Mouse (Mus musculus) midbrain, postnatal 0 days (tissue): ENCODE data around the gene Cfc1. TPM values are rescaled to one million over a fixed set of nuclear protein-coding genes. Genes with fewer than 3 reads are reported as not detected.

Source experiments
- ATAC-seq: fragments of 200-750 bp; cut with Nextera tagmentation; 2 replicates; pipeline ENCODE4 v1.8.0; 2017; ENCODE audit warnings: moderate number of reproducible peaks, mild to moderate bottlenecking, moderate TSS enrichment, moderate library complexity; ENCODE audit not compliant: low FRiP score
- DNase-seq: peaks from one replicate; pipeline ENCODE4 v3.0.0-alpha.2; 2015; ENCODE audit warnings: low spot score
- H3K27ac ChIP-seq: fragments of 300-500 bp; sonication (generic); 2 replicates; pipeline ENCODE4 v1.5.1; 2014; ENCODE audit warnings: low read depth, mild to moderate bottlenecking, low read length, mixed read lengths
- H3K27me3 ChIP-seq: fragments of 300-500 bp; sonication (generic); 2 replicates; pipeline ENCODE4 v1.6.1; 2014; ENCODE audit warnings: low read length, control low read depth, mixed read lengths; ENCODE audit not compliant: insufficient read depth
- H3K36me3 ChIP-seq: fragments of 300-500 bp; sonication (generic); 2 replicates; pipeline ENCODE4 v1.6.1; 2014; ENCODE audit warnings: low read length, control low read depth, mixed read lengths; ENCODE audit not compliant: insufficient read depth
- H3K4me1 ChIP-seq: fragments of 300-500 bp; sonication (generic); 2 replicates; pipeline ENCODE4 v1.6.1; 2014; ENCODE audit warnings: mild to moderate bottlenecking, control low read depth, antibody characterized with exemption, low read length, mixed read lengths; ENCODE audit not compliant: insufficient read depth
- H3K4me2 ChIP-seq: fragments of 300-500 bp; sonication (generic); 2 replicates; pipeline ENCODE4 v1.6.1; 2014; ENCODE audit warnings: low read depth, mild to moderate bottlenecking, low read length, mixed read lengths; ENCODE audit not compliant: poor library complexity, severe bottlenecking
- H3K4me3 ChIP-seq: fragments of 300-500 bp; sonication (generic); 2 replicates; pipeline ENCODE4 v1.5.1; 2014; ENCODE audit warnings: low read depth, mild to moderate bottlenecking, low read length, moderate library complexity
- H3K9ac ChIP-seq: fragments of 300-500 bp; sonication (generic); replicated peaks from 2 replicates; pipeline ENCODE4 v1.6.1; 2014; ENCODE audit warnings: mild to moderate bottlenecking, low read length, moderate library complexity, mixed read lengths; ENCODE audit not compliant: poor library complexity, severe bottlenecking
- H3K9me3 ChIP-seq: fragments of 300-500 bp; sonication (generic); 2 replicates; pipeline ENCODE4 v1.6.1; 2016; ENCODE audit warnings: low read length, control low read depth
- CTCF ChIP-seq: IDR thresholded peaks from 2 replicates; pipeline ENCODE4 v1.5.1; 2016; ENCODE audit warnings: antibody characterized with exemption, mild to moderate bottlenecking
- WGBS: fragments of 180-500 bp; shearing (Covaris S2); extraction: QIAGEN DNeasy Blood & Tissue Kit; methylation state at CpG from one replicate; pipeline ENCODE4 v1.1.7; 2014; 5-methylcytosine and 5-hydroxymethylcytosine counted together
- polyA plus RNA-seq: library from polyadenylated mRNA; unstranded; fragments of >200 nt; fragmentation: Nextera tagmentation; extraction: Ambion mirVana; gene quantifications from 2 replicates; pipeline ENCODE4 v1.2.1, GENCODE M21; 2015
- total RNA-seq: library from RNA; depleted of rRNA; stranded (reverse); fragments of >200 nt; gene quantifications from 2 replicates; pipeline ENCODE4 v1.2.3, GENCODE M21; 2014; rRNA removed

Cfc1 gene
- total and polyA plus RNA-seq, 2 experiments from 2014 or later: 0.44 TPM; not detected in 1

DNA sequence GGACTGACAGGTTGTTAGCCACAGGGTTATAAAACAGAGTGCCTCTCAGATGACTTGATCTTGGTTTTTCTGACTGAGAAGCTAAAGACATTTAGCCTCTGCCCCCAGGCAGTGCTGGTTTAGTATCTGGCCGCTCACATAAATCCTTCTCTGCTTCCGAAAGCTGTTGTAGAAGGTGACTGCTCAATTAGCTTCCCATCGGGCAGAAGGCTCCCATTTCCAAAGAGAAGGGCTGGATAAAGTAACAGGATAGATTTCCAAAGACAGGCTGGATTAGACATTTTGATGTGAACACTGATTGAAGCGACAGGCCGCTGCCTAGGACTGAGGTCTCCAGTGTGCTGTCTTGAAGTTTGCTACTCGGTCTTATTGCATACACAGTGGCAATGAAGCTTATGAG is 46.8 kb downstream of the Cfc1 start:
- WGBS: 57% methylated on average over 6 of the region's 6 CpGs
- no peaks in the 10 kb centered on the region for H3K9me3 ChIP-seq
- peak overlapping the region; percentile 24 for H3K4me2 ChIP-seq
- no peaks in the 10 kb centered on the region for H3K27me3 ChIP-seq
- H3K4me3 ChIP-seq: no peak overlapping the region
- DNase-seq (no peak), ATAC-seq (no peak)
- H3K36me3 ChIP-seq: peaks cover 8% of the 10 kb centered on the region
- H3K9ac ChIP-seq: peak overlapping the region; percentile 29; the same call in 1 of the 2 replicates
- H3K4me1 ChIP-seq: peaks cover 9% of the 10 kb centered on the region; the same call in 1 of the 2 replicates
- H3K27ac ChIP-seq: no peak overlapping the region
- TF ChIP-seq CTCF: no peak

GRCm38 (mm10) chr1:34583821-34584263 is 48.4 kb downstream of the Cfc1 start:
- H3K36me3 ChIP-seq: peaks cover 24% of the 10 kb centered on the region
- no peak overlapping the region for H3K4me2 ChIP-seq
- DNase-seq (peak; percentile 96), ATAC-seq (peak; percentile 55)
- WGBS: 11% methylated on average over 4 of the region's 4 CpGs
- H3K9ac ChIP-seq: 0 out of 2 replicates have a peak overlapping the region, but pooled peaks have one; percentile 25
- H3K4me3 ChIP-seq: no peak overlapping the region
- no peak overlapping the region for H3K27ac ChIP-seq
- peaks cover 9% of the 10 kb centered on the region; the same call in 1 of the 2 replicates for H3K4me1 ChIP-seq
- TF ChIP-seq CTCF: peak; percentile 63
- H3K27me3 ChIP-seq: no peaks in the 10 kb centered on the region
- no peaks in the 10 kb centered on the region for H3K9me3 ChIP-seq

DNA sequence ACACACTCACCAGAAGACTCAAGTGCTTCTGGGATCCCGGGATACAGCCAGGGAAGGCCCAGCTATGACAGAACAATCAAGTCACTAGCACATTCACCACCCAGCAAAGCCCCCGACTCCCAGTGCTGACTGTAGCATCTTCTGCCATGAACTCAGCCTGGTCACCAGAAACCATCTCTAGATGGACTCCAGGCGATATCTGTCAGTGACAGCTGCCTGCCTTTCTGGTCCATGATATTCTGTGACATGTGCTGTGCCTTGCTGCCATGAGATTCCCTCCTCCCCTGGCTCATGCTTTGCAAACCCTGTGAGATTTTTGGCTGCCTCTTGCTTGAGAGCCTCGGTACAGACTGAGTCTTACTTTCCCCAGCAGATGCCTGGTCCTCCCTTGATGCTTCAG is 49.3 kb downstream of the Cfc1 start:
- Histone ChIP-seq H3K4me1 (peaks cover 9% of the 10 kb centered on the region; the same call in 1 of the 2 replicates), H3K36me3 (peaks cover 33% of the 10 kb centered on the region), H3K4me2 (no peak overlapping the region), H3K9me3 (no peaks in the 10 kb centered on the region), H3K27ac (no peak overlapping the region), H3K4me3 (no peak overlapping the region), H3K27me3 (no peaks in the 10 kb centered on the region), H3K9ac (no peak overlapping the region)
- DNase-seq: peak; percentile 30
- WGBS: 80% methylated on average over 4 of the region's 4 CpGs
- ATAC-seq: no peak
- no peak for TF ChIP-seq CTCF

DNA sequence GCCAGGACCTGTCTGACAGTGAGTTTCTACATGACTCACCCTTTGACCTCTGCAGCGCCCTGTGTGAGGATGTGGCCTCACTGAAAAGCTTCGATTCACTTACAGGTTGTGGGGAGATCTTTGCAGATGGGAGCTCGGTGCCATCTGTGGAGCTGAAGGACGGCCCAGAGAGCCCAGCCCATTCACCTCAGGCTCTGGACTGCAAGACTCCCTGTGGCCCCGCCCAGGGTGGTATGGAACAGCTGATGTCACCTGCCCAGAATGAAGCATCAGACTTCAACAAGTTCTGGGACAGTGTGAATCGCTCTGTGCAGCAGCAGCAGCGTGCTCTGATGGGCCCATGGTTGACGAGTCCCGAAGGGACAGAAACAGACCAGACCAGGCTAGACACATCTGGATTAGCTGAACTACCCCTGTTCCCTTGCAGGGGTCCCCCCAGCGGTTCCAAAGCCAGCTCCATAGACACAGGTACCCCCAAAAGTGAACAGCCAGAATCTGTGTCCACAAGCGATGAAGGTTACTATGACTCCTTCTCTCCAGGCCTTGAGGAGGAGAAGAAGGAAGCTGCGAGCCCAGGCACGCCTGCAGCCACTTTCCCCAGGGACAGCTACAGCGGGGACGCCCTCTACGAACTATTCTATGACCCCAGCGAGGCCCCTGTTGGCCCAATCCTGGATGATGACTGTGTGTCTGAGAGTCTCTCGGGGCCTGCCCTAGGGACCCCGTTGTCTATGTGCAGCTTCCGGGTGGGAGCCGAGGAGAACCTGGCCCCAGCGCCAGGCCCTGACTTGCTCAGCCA is 52.0 kb downstream of the Cfc1 start:
- H3K36me3 ChIP-seq: peaks cover 52% of the 10 kb centered on the region
- no peak overlapping the region for H3K27ac ChIP-seq
- whole genome bisulfite sequencing: 85% methylated on average over 22 of the region's 22 CpGs

More for the DNA sequence above, 52.0 kb downstream of the Cfc1 start:
- DNase-seq (no peak), ATAC-seq (no peak)
- Histone ChIP-seq H3K4me2 (no peak overlapping the region), H3K9ac (no peak overlapping the region), H3K9me3 (no peaks in the 10 kb centered on the region), H3K4me1 (no peaks in the 10 kb centered on the region), H3K4me3 (no peak overlapping the region), H3K27me3 (no peaks in the 10 kb centered on the region)
- no peak for TF ChIP-seq CTCF

Other genes starting within 250 kb of the Cfc1 start
- gene Ccdc115, start 96.0 kb upstream of the Cfc1 start, total RNA-seq: 36.7 and 41.1 TPM in 2 replicates
- 57.5 and 58.9 TPM in 2 replicates for gene Ccdc115, start 96.0 kb upstream of the Cfc1 start, polyA plus RNA-seq
- gene Imp4, start 95.8 kb upstream of the Cfc1 start, total RNA-seq: 17.8 and 22.1 TPM in 2 replicates
- gene Imp4, start 95.8 kb upstream of the Cfc1 start, polyA plus RNA-seq: 41.9 and 42.3 TPM in 2 replicates
- 5.6 TPM in 1 of 2 replicates, not detected in the other for gene Ptpn18, start 75.9 kb upstream of the Cfc1 start, total RNA-seq
- gene Ptpn18, start 75.9 kb upstream of the Cfc1 start, polyA plus RNA-seq: 4.7 and 5.1 TPM in 2 replicates
- not detected in 2 replicates for gene Prss39, start 37.2 kb upstream of the Cfc1 start, total RNA-seq
- gene Prss39, start 37.2 kb upstream of the Cfc1 start, polyA plus RNA-seq: not detected in 2 replicates
- gene Prss40, start 25.3 kb downstream of the Cfc1 start, total RNA-seq: not detected in 2 replicates
- 0.18 and 0.19 TPM in 2 replicates for gene Prss40, start 25.3 kb downstream of the Cfc1 start, polyA plus RNA-seq
- gene Amer3, start 44.0 kb downstream of the Cfc1 start, total RNA-seq: 62.3 and 67.5 TPM in 2 replicates
- gene Amer3, start 44.0 kb downstream of the Cfc1 start, polyA plus RNA-seq: 23.6 and 25.3 TPM in 2 replicates